Mouse (Mus musculus): ENCODE measurements at regions not wholly inside any gene's neighbourhood (a gene's known extent, or its start where the extent isn't known, plus 50 kb on each side); places are given as distances from the start of the nearest gene placed in this dataset.

DNA sequence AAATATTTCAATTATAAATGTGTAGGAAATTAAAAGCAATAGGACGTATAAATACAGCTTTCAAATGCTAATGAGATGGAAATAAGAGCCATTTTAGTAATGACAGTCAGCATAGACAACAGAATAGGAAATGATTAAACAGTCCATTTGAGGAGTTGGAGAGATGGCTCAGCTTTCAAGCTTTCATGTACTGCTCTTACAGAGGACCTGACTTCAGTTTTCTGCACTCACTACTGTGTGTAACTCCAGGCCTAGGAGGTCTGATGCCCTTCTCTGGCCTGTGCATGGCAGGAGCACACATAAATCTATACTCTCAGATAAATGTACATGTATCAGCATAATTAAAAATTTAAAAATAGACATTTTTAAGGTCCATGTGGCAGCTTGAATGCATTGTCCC lies 643.1 kb downstream of the Fgf12 start:
- DNase-seq (ENCODE audit: low read depth, low spot score): no peak
